Mouse (Mus musculus) kidney, adult 18-20 months (tissue): ENCODE measurements around the gene Prpf38b.

Source experiments
- DNase-seq: peaks from one replicate; pipeline ENCODE4 v3.0.0; 2021

Gene Prpf38b

DNA sequence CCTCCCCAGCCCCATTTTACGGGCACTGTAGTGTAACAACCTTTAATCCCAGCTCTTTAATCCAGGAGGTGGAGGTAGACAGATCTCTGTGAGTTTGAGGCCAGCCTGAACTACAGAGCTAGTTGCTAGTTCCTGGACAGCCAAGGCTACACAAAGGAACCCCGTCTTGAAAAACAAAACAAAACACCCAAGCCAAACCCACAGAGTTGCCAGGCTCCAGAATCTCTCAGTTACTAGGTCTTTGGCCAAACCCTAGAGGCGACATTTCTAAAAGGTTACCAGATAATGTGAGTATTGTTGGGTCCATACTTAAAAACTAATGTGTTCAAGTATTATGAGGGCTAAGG, 54.4 kb downstream of the Prpf38b start:
- DNase-seq = no peak

DNA sequence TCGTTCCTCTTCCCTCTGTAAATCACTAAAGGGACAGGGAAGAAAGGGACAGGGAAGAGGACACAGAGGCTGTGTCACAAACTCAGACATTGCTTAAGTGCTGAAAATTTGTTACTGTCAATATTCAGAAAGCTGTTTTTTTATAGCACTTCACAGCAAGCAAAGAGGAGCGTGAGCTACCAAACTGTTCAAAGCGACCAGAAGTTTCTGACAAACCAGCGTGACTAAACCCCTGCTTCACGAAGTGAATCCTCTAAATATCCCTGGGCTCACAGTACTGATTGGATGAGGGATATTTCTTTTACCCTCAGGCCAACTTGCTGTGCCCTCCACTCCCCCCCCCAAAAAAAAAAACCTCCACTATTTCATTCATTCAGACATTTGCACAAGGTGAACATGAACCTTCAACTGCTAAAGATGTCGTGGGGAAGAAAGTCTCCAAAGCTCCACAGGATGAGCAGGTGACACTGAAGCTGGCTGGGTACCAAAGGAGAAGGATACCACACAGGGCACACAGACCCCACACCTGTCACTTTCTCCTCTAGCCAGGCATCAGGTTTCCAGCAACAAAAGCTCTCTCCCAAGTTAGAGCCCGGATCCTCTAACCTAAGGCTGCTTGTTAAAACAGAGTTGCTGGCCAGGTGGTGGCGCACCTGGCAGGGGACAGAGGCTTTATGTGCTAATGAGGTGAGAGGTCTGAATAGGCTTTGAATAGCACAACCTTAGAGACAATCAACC, 55.0 kb downstream of the Prpf38b start:
- DNase-seq = peak; percentile 52

DNA sequence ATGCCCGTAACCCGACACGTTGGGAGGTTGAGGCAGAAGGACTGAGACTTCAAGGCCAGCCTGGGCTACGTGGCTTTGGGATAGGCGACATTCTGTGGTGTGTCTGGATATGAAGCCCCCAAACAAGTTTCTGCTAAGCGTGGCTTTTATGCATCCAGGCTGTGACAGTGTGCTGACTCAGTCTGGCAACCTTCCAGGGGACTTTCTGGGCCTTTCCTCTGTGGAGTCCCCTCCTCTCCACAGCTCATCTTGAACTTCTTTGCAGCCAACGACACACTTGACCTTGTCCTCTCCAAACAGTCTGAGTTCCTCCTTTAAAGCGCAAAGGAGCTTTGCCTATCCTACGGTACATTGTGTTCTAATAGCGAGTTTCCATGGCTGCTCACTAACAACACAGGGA, 55.7 kb downstream of the Prpf38b start:
- DNase-seq = no peak

DNA sequence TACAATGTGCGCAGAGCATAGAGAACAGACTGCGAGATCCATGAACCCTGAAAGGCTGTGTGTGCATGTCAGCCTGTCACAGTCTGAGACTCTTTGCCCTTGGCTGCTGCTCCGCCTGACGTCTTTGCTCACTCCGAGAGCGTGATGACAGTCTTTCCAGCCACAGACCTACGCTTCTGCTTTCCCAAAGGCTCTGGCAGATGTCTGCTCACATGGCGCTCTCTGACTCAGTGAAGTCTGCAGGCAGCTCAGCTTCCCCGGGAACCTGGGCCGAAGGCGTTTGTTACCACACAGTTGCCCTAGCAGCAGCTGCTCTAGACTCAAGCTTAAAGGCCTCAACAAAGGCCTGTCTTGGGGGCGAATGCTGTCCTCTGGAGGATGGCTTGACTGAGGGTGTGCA, 56.2 kb downstream of the Prpf38b start:
- no peak for DNase-seq

DNA sequence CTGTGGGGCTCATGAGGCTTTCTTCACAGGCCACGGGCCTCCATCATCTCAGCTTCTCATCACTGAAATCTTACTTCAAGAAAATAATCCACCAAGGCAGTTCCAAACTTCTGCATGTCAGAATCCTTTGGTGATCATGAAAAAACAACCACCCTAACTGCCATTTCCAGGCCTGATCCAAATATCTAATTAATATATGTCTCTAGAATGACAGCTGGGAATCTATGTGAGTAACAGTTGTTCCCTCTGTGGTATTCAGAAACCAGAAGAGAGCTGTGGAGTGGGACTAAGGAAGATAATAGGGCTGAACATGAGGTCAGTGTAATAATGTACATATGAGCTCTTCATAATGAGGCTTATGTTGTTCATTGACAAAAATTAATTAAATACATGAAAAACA, 58.3 kb downstream of the Prpf38b start:
- DNase-seq = no peak
